Mouse (Mus musculus): Measurements from ENCODE around the gene Hhat.

Gene Hhat

DNA sequence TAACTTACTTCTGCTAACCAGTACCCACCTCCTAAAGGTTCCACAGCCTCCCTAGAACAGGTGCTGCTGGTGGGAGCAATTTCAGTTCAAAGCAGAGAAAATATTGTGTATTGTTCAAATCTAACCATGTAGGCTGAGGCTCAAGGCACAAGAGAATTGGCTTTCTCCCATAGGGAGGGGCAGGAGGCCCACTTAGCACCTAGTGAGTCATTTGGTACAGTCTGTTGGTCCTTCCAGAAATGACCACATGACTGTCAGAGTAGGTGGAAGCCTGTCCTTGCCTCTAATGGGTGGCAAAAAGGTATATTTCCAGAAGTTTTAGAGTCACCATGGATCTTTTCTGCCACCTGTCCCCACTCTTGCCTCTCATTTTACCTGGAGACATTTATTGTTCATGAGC, 289.6 kb downstream of the Hhat start:
- H3K27me3 ChIP-seq (ENCODE audit: insufficient read depth, low read length), result no peaks in the 10 kb centered on the region
- no peaks in the 10 kb centered on the region for H3K36me3 ChIP-seq (ENCODE audit: insufficient read depth, low read length)
- TF ChIP-seq CTCF (conservative IDR thresholded peaks at IDR 0.05; ENCODE audit: low read length), result no peak
- TF ChIP-seq NANOG (IDR thresholded peaks at IDR 0.05; ENCODE audit: borderline replicate concordance, low read length), result no peak
- no peak for TF ChIP-seq POU5F1 (IDR thresholded peaks at IDR 0.05; ENCODE audit: borderline replicate concordance, low read length)
- no peak overlapping the region for H3K4me3 ChIP-seq (replicated peaks; ENCODE audit: low read length)
- peaks cover 4% of the 10 kb centered on the region; the same call in 1 of the 2 replicates for H3K9me3 ChIP-seq (ENCODE audit: low read length)
- 0 out of 2 replicates have a peak, but pooled peaks cover 8% of the 10 kb centered on the region for H3K4me1 ChIP-seq (replicated peaks; ENCODE audit: low read depth, low read length)

DNA sequence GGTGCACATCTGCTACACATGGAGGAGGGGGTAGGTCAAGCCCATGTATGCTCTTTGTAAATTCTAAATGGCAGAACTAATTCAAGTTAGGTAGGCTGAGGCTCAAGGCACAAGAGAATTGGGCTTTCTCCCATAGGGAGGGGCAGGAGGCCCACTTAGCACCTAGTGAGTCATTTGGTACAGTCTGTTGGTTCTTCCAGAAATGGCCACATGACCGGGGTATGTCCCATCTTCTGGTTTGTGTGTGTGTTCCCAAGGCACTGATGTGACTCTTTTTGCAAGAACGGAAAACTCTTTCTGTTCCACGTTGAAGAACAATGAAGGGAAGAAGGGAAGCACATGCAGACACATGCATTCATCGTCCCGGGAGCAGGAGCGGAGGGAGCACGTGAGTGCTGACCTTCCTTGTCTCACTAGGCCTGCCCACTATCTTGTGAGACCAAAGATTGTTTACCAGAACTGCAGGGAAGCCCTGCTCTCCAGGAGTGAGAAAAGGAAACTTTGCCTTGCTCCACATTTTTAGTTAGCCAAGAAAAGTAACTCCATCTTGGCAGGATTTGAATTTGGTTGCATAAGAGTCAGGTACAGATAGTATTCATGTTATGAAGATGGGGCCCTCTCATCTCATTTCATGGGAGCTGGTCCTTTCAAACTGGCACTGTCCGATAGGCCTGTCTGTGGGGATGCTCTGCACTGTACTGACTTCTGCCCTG, 290.8 kb downstream of the Hhat start:
- Histone ChIP-seq H3K9me3 (ENCODE audit: low read length) (peaks cover 4% of the 10 kb centered on the region; the same call in 1 of the 2 replicates), H3K27me3 (ENCODE audit: insufficient read depth, low read length) (no peaks in the 10 kb centered on the region), H3K4me1 (replicated peaks; ENCODE audit: low read depth, low read length) (0 out of 2 replicates have a peak, but pooled peaks cover 8% of the 10 kb centered on the region), H3K4me3 (replicated peaks; ENCODE audit: low read length) (no peak overlapping the region), H3K36me3 (ENCODE audit: insufficient read depth, low read length) (no peaks in the 10 kb centered on the region)
- TF ChIP-seq POU5F1 (IDR thresholded peaks at IDR 0.05; ENCODE audit: borderline replicate concordance, low read length), result no peak
- no peak for TF ChIP-seq NANOG (IDR thresholded peaks at IDR 0.05; ENCODE audit: borderline replicate concordance, low read length)
- TF ChIP-seq CTCF (conservative IDR thresholded peaks at IDR 0.05; ENCODE audit: low read length), result no peak

- Histone ChIP-seq H3K27me3 (ENCODE audit: insufficient read depth, low read length) (peaks cover 9% of the 10 kb centered on the region; the same call in 1 of the 2 replicates), H3K36me3 (ENCODE audit: insufficient read depth, low read length) (no peaks in the 10 kb centered on the region), H3K9me3 (ENCODE audit: low read length) (peaks cover 4% of the 10 kb centered on the region; the same call in 1 of the 2 replicates), H3K4me3 (replicated peaks; ENCODE audit: low read length) (no peak overlapping the region), H3K4me1 (replicated peaks; ENCODE audit: low read depth, low read length) (0 out of 2 replicates have a peak, but pooled peaks cover 8% of the 10 kb centered on the region)
- TF ChIP-seq NANOG (IDR thresholded peaks at IDR 0.05; ENCODE audit: borderline replicate concordance, low read length), result no peak
Observed at GRCm38 (mm10) chr1:192478176-192478575, 292.8 kb downstream of the Hhat start.

DNA sequence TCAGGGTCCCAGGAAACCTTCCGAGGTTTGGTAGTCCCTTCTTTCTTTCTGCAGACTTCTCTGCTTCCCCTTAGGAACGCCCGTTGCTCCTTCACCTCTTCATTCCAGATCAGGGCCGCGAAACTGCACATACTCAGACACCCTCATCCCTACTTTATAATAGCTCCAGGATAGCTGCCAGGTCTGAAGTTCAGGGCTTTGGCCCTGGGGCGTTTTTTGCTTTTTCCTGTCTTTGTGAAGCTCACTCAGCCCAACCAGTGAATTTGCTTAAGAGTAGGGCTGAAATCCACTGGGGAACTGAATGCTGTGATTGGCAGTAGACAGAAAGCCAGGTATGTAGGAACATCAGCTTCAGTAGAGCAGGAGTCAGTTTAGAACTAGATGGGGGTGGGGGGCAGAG, 293.5 kb downstream of the Hhat start:
- Histone ChIP-seq H3K27me3 (ENCODE audit: insufficient read depth, low read length) (peaks cover 11% of the 10 kb centered on the region; the same call in 1 of the 2 replicates), H3K4me3 (replicated peaks; ENCODE audit: low read length) (no peak overlapping the region), H3K4me1 (replicated peaks; ENCODE audit: low read depth, low read length) (0 out of 2 replicates have a peak, but pooled peaks cover 8% of the 10 kb centered on the region), H3K9me3 (ENCODE audit: low read length) (peaks cover 4% of the 10 kb centered on the region; the same call in 1 of the 2 replicates), H3K36me3 (ENCODE audit: insufficient read depth, low read length) (no peaks in the 10 kb centered on the region)
- TF ChIP-seq POU5F1 (IDR thresholded peaks at IDR 0.05; ENCODE audit: borderline replicate concordance, low read length), result no peak
- TF ChIP-seq NANOG (IDR thresholded peaks at IDR 0.05; ENCODE audit: borderline replicate concordance, low read length), result no peak
- no peak for TF ChIP-seq CTCF (conservative IDR thresholded peaks at IDR 0.05; ENCODE audit: low read length)

- TF ChIP-seq POU5F1 (IDR thresholded peaks at IDR 0.05; ENCODE audit: borderline replicate concordance, low read length), result no peak
- no peak for TF ChIP-seq NANOG (IDR thresholded peaks at IDR 0.05; ENCODE audit: borderline replicate concordance, low read length)
- TF ChIP-seq CTCF (conservative IDR thresholded peaks at IDR 0.05; ENCODE audit: low read length), result no peak
Observed at GRCm38 (mm10) chr1:192476704-192477103, 294.3 kb downstream of the Hhat start.

DNA sequence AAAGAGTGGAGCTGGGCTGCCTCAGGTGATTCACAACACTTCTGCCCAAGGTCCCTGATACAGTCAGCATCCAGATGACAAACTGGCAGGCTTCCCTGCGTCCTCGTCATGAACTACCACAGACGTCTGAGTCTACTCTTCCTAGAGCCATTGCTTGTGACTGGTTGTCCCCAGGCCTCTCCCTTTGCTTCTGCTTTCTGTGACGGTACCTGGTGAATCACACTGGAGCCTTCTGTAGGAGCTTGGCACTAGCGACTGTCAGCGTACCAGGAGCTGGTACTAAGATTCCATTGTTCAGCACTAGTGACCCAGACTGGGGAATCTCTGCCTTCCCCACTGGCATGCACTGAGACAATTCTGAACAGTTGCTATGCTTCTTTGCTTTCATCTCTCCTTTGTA, 297.9 kb downstream of the Hhat start:
- no peak overlapping the region for H3K4me3 ChIP-seq (replicated peaks; ENCODE audit: low read length)
- peaks cover 11% of the 10 kb centered on the region; the same call in 1 of the 2 replicates for H3K27me3 ChIP-seq (ENCODE audit: insufficient read depth, low read length)
- no peak for TF ChIP-seq CTCF (conservative IDR thresholded peaks at IDR 0.05; ENCODE audit: low read length)
- no peak for TF ChIP-seq NANOG (IDR thresholded peaks at IDR 0.05; ENCODE audit: borderline replicate concordance, low read length)
- no peak for TF ChIP-seq POU5F1 (IDR thresholded peaks at IDR 0.05; ENCODE audit: borderline replicate concordance, low read length)
- H3K4me1 ChIP-seq (replicated peaks; ENCODE audit: low read depth, low read length), result peaks cover 14% of the 10 kb centered on the region
- H3K9me3 ChIP-seq (ENCODE audit: low read length), result no peaks in the 10 kb centered on the region
- H3K36me3 ChIP-seq (ENCODE audit: insufficient read depth, low read length), result no peaks in the 10 kb centered on the region

More at GRCm38 (mm10) chr1:192476704-192477103, 294.3 kb downstream of the Hhat start:
- H3K4me3 ChIP-seq (replicated peaks; ENCODE audit: low read length), result no peak overlapping the region
- H3K27me3 ChIP-seq (ENCODE audit: insufficient read depth, low read length), result peaks cover 11% of the 10 kb centered on the region; the same call in 1 of the 2 replicates
- H3K4me1 ChIP-seq (replicated peaks; ENCODE audit: low read depth, low read length), result peaks cover 14% of the 10 kb centered on the region
- H3K9me3 ChIP-seq (ENCODE audit: low read length), result peaks cover 4% of the 10 kb centered on the region; the same call in 1 of the 2 replicates
- H3K36me3 ChIP-seq (ENCODE audit: insufficient read depth, low read length), result no peaks in the 10 kb centered on the region

- no peaks in the 10 kb centered on the region for H3K9me3 ChIP-seq (ENCODE audit: low read length)
- H3K36me3 ChIP-seq (ENCODE audit: insufficient read depth, low read length), result no peaks in the 10 kb centered on the region
- no peak overlapping the region for H3K4me3 ChIP-seq (replicated peaks; ENCODE audit: low read length)
- TF ChIP-seq NANOG (IDR thresholded peaks at IDR 0.05; ENCODE audit: borderline replicate concordance, low read length), result no peak
- TF ChIP-seq CTCF (conservative IDR thresholded peaks at IDR 0.05; ENCODE audit: low read length), result no peak
- no peak for TF ChIP-seq POU5F1 (IDR thresholded peaks at IDR 0.05; ENCODE audit: borderline replicate concordance, low read length)
- H3K4me1 ChIP-seq (replicated peaks; ENCODE audit: low read depth, low read length), result peaks cover 9% of the 10 kb centered on the region
- peaks cover 11% of the 10 kb centered on the region; the same call in 1 of the 2 replicates for H3K27me3 ChIP-seq (ENCODE audit: insufficient read depth, low read length)
Observed at GRCm38 (mm10) chr1:192472366-192472765, 298.7 kb downstream of the Hhat start.

DNA sequence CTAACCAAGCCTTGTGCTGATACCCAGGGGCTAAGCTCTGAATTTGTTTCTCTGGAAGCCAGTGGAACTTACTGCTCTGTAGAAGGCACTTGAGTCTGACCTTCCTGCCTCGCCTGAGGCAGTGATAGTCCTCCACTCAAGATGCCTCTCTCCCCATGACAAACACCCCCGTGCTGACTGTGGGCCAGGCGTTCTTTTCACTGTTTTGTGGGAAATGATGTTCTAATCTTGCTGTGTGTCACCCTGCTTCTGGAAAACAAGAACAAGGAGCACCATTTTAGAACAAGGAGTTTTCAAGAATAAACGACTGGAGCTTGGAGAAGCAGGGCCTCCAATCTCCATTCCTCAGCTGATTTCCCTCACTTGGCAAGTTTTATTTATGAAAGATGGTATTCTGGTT, 307.3 kb downstream of the Hhat start:
- Histone ChIP-seq H3K4me3 (replicated peaks; ENCODE audit: low read length) (no peak overlapping the region), H3K27me3 (ENCODE audit: insufficient read depth, low read length) (0 out of 2 replicates have a peak, but pooled peaks cover 2% of the 10 kb centered on the region), H3K9me3 (ENCODE audit: low read length) (peaks cover 4% of the 10 kb centered on the region; the same call in 1 of the 2 replicates), H3K4me1 (replicated peaks; ENCODE audit: low read depth, low read length) (no peaks in the 10 kb centered on the region), H3K36me3 (ENCODE audit: insufficient read depth, low read length) (no peaks in the 10 kb centered on the region)
- TF ChIP-seq POU5F1 (IDR thresholded peaks at IDR 0.05; ENCODE audit: borderline replicate concordance, low read length) (no peak), NANOG (IDR thresholded peaks at IDR 0.05; ENCODE audit: borderline replicate concordance, low read length) (no peak), CTCF (conservative IDR thresholded peaks at IDR 0.05; ENCODE audit: low read length) (no peak)

All from E14TG2a.4 (cell line).